Mouse (Mus musculus): ENCODE data around the gene Rhno1.

Rhno1 gene

GRCm38 (mm10) chr6:128361901-128362300 lies 810 bp downstream of the Rhno1 start:
- DNase-seq, result no peak

- peak; percentile 69 for DNase-seq
Measured at GRCm38 (mm10) chr6:128358999-128359398, 3.7 kb downstream of the Rhno1 start.

GRCm38 (mm10) chr6:128355726-128356416 lies 6.8 kb downstream of the Rhno1 start, which contains the start of gene Tulp3:
TSS of gene Tulp3 (minus strand) at chr6:128355851.
- peak; percentile 98 for DNase-seq

- peak; percentile 73 for DNase-seq
Measured at GRCm38 (mm10) chr6:128355201-128355681, 7.5 kb downstream of the Rhno1 start.

- no peak for DNase-seq
Measured at GRCm38 (mm10) chr6:128354140-128354539, 8.6 kb downstream of the Rhno1 start.

GRCm38 (mm10) chr6:128349711-128350110 lies 13.0 kb downstream of the Rhno1 start:
- peak; percentile 52 for DNase-seq

GRCm38 (mm10) chr6:128346782-128347181 lies 15.9 kb downstream of the Rhno1 start:
- DNase-seq, result no peak

GRCm38 (mm10) chr6:128345623-128346022 lies 17.1 kb downstream of the Rhno1 start:
- DNase-seq, result no peak

GRCm38 (mm10) chr6:128341956-128342723 lies 20.6 kb downstream of the Rhno1 start:
- DNase-seq, result no peak

- no peak for DNase-seq
Measured at GRCm38 (mm10) chr6:128338876-128339275, 23.8 kb downstream of the Rhno1 start.

GRCm38 (mm10) chr6:128337467-128337866 lies 25.2 kb downstream of the Rhno1 start:
- no peak for DNase-seq

GRCm38 (mm10) chr6:128334397-128335124 lies 28.1 kb downstream of the Rhno1 start:
- peak; percentile 75 for DNase-seq

- DNase-seq, result peak; percentile 60
Measured at GRCm38 (mm10) chr6:128318317-128318716, 44.4 kb downstream of the Rhno1 start.

- no peak for DNase-seq
Measured at GRCm38 (mm10) chr6:128315597-128315996, 47.1 kb downstream of the Rhno1 start.

GRCm38 (mm10) chr6:128314796-128315195 lies 47.9 kb downstream of the Rhno1 start:
- no peak for DNase-seq

- DNase-seq, result peak; percentile 53
Measured at GRCm38 (mm10) chr6:128308311-128308710, 54.4 kb downstream of the Rhno1 start.
